Mouse (Mus musculus) T-cell, adult 2 months (primary cell): ENCODE measurements around the gene Scg3.
A peak's percentile ranks its signal among the peaks of the same experiment; 100 is the strongest.
"Not testable (repeated sequence)": the region's sequence is repeated elsewhere in the genome, so short reads cannot be mapped to it uniquely, and the experiment has no call there.

Experiments
- DNase-seq: peaks from one replicate; pipeline ENCODE4 v3.0.0; 2022; ENCODE audit warnings: low spot score

Scg3 gene

GRCm38 (mm10) chr9:75683426-75684191, at the start of gene Scg3:
TSS of gene Scg3 (minus strand) at chr9:75684056.
- peak; percentile 1 for DNase-seq

- peak; percentile 21 for DNase-seq
Measured at GRCm38 (mm10) chr9:75719952-75720687, 36.3 kb upstream of the Scg3 start.

GRCm38 (mm10) chr9:75719481-75719880, 35.6 kb upstream of the Scg3 start:
- DNase-seq = no peak

- DNase-seq = no peak
Measured at GRCm38 (mm10) chr9:75684772-75685171, 916 bp upstream of the Scg3 start.

GRCm38 (mm10) chr9:75684292-75684691, 436 bp upstream of the Scg3 start:
- no peak for DNase-seq

DNA sequence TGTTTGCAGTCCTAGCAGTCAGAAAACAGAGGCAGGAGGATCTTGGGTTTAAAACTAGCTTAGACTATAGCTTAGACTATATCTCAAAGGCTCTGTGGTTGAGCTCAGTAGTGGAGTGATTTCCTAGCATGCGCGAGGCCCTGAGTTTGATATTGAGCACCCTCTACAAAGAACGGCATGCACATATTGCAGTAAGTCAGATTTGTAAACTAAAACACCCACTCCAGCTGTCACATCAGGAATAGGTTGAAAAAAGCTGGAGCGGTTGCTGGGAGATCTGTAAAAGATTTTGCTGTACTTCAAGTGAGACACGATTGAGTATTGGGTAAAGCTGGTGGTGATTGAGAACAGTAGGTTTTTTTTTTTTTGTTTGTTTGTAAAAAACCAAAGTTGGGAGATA, 3.2 kb downstream of the Scg3 start:
- no peak for DNase-seq

- no peak for DNase-seq
Measured at GRCm38 (mm10) chr9:75679629-75680028, 4.2 kb downstream of the Scg3 start.

DNA sequence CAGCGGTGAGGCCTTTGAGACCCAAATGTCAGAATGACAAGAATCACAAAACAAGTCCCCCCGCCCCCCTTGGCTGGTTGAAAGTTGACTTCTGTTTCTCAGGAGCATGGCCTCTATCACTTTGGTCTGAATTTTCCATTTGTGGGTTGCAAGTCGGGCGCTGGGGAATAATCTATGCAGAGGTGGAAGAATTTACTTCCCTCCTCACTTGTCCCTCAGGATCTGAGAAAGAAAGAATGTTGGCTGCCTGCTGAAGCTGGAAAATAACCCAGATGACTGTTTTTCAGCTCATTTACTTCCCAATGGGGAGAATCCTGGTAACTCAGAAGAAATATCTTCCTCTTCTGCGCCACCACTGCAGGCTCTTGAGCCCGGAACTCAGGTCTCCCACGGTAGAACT, 5.5 kb downstream of the Scg3 start:
- no peak for DNase-seq

DNA sequence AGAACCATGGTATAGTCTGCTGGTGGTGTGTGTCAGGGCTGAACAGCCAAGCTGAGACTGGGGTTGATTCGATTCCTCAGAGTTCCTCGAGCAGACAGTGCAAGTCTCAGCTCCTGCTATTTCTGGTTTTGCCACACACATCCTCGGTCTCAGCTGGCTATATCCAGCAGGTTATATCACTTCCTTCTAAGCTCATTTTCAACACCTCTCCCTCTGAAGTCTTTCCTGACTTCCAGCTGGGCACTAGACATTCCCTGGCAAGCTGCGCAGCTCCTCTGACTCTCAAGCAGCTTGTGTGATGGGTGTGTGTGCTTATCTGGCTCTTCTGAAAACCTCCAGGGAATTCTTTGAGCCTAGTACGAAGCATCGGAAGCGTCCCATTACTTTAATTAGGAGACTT, 7.6 kb downstream of the Scg3 start:
- no peak for DNase-seq

DNA sequence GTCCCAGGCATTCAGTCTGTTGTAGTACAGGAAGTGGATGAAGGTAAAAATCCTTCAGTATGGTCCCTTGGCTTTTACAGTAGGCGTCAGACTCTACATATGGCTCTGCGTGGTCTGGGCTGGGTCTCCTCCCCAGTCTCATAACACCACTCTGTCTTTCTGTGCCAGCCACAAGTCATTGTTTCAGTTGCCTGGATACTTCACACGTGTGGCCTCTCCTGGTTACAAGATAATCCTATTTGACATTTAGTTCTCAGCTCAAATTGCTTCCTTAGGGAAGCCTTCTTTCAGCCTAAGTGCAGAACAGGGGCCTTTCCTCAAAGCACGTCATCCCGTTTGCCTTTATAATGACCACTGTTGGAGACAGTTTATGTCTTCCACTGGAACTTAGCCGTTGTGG, 11.1 kb downstream of the Scg3 start:
- DNase-seq = no peak

DNA sequence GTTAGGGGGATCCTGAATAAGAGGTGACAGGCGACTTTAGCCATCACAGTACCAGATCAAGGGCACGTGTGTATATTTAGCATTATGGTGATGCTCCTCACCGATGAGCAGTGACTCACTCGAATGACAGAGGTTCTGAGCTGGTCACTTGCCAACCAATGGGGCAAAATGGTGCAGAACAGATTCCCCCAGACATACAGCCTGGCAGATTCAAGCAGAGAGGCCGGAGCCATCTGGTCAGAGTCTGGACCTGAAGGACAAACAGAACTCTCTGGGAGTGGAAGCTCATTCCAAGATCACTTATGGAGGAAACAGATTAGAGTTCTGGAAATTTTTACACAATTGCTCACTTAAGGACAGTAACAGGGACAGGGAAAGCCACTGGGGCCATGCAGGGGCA, 17.2 kb downstream of the Scg3 start:
- DNase-seq = no peak

DNA sequence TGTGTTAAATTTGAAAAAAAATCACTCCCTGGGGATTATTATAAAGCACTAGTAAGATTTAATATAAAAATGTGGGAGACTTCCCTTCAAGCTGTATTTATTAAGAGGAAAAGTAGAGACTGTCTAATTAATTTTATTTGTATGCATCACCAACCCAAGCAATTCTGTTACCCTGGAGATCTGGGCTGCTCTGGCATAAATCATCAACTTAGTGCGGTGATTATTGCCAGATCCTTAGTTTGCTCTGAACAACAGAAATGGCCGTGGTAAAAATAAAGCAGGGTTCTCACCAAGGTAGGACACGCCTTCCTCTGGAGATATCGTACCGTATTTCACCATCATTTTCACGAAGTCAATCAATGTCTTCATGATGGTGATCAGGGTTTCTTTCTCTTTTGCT, 18.5 kb downstream of the Scg3 start:
- no peak for DNase-seq

- DNase-seq = no peak
Measured at GRCm38 (mm10) chr9:75660917-75661316, 22.9 kb downstream of the Scg3 start.

- DNase-seq = not testable (repeated sequence)
Measured at GRCm38 (mm10) chr9:75656456-75656855, 27.4 kb downstream of the Scg3 start.

DNA sequence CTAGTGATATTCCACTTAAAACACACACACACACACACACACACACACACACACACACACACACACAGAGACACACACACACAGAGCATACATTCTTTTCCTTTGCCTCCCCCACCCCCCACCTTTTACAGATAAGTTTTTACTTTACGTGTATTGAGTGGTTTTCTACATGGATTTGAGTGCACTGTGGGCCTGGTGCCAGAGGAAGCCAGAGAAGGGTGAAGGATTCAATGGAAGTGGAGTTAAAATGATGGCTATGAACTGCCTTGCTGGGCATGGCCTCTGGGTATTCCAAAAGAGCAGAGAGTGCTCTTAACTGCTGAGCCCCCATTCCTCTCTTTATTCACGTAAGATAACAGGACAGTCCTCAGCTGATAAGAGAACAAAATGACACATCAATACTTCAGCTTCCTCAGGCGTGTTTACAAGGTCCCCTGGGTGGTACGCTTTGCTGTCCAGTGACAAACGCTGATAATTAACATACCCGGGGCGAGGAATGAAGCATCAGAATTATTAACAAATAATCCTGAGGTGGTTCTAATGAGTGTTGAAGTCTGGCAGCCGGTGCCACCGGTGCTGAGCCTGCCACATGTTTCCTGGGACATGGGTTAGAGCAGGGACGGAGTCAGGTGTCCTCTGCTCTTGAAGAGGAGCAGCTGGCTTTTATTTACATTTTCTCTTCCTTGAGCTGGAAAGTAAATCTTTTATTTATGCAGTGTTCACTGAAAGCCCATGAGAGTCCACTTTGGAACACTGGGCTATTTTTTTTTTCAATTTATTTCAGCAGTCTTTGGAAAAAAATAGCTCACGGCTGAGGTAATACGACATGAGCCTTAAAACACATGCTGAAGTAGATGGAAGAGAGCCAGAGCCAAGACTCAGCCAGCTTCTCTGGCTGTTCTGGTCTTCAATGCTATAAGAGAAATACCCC, 29.6 kb downstream of the Scg3 start:
- no peak for DNase-seq

- DNase-seq = peak; percentile 23
Measured at GRCm38 (mm10) chr9:75645405-75645804, 38.5 kb downstream of the Scg3 start.

DNA sequence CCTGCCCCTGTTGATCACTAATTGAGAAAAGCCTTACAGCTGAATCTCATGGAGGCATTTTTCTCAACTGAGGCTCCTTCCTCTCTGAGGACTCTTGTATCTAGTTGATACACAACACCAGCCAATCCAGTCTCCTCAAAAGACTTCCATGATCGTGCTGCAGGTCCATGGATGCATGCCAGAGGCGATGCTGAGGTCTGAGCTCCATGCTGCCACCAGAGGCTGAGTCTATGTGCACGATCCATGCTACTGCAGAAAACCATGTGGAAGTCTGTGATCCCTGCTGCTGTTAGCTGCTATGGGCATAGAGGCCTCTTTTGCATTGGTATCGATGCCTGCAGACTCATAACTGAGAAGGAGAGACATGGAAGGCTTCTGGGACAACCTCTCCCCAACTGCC, 49.6 kb downstream of the Scg3 start:
- no peak for DNase-seq

GRCm38 (mm10) chr9:75633603-75634002, 50.3 kb downstream of the Scg3 start:
- DNase-seq = no peak

GRCm38 (mm10) chr9:75632902-75633301, 51.0 kb downstream of the Scg3 start:
- DNase-seq = no peak

GRCm38 (mm10) chr9:75632111-75632510, 51.7 kb downstream of the Scg3 start:
- no peak for DNase-seq

DNA sequence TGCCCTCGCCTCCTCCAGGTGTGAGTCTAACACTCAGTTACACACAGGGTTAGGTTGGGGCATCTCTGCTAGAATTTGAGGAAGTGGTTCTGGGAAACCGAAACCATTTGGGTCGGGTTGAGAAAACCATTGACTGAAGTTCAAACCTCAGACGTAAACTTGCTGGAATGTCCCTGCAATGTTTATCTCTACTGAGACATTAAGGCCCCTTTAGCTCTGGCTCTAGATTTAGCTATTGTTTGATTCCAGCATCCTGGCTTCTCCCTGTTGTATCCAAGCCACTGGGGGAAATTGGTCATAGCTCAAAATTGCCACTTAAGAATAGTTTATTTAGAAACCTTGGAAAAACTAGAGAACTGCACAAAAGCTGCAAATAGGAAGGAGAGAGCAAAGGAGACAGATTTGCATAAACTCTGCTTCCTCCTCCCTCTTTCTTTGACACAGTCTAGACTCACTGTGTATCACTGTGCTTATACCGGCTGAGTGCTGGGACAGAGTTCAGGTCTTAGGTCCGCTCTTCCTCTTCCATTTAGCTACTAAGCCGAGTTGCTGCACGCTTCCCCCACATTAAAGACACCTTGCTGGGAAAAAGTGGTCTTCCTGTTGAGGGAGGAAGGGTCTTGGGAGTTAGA, 52.9 kb downstream of the Scg3 start:
- DNase-seq = peak; percentile 10

DNA sequence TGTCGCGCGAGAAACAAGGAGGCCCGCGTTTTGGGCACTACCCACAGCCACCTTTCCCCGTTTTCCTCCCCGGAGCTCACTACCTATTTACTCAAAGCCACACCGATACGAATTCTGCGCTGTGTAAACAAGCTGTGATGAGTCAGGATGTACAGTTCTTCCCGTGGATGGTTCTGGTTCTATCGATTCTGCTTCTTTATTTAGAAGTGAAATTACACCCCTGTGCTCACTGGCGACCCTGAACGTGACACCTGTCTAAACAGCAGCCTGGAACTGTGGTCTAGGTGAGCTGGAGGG, 57.6 kb downstream of the Scg3 start:
- DNase-seq = no peak
